Mouse (Mus musculus) C2C12 (cell line): ENCODE results near the gene E2f1.

Experiments
- CTCF ChIP-seq: IDR thresholded peaks from one replicate; pipeline ENCODE4 v1.5.1; 2011; ENCODE audit not compliant: control insufficient read depth, insufficient read depth, insufficient read length
- MAX ChIP-seq: IDR thresholded peaks from one replicate; pipeline ENCODE4 v1.6.1; 2011; ENCODE audit warnings: mild to moderate bottlenecking, control low read depth
- MYOD1 ChIP-seq: IDR thresholded peaks from one replicate; pipeline ENCODE4 v1.6.1; 2011; ENCODE audit warnings: low read depth; ENCODE audit not compliant: control insufficient read depth, insufficient read length
- MYOG ChIP-seq: IDR thresholded peaks from one replicate; pipeline ENCODE4 v1.6.1; 2011; ENCODE audit not compliant: control insufficient read depth, insufficient read length; ENCODE audit errors: extremely low read depth

DNA sequence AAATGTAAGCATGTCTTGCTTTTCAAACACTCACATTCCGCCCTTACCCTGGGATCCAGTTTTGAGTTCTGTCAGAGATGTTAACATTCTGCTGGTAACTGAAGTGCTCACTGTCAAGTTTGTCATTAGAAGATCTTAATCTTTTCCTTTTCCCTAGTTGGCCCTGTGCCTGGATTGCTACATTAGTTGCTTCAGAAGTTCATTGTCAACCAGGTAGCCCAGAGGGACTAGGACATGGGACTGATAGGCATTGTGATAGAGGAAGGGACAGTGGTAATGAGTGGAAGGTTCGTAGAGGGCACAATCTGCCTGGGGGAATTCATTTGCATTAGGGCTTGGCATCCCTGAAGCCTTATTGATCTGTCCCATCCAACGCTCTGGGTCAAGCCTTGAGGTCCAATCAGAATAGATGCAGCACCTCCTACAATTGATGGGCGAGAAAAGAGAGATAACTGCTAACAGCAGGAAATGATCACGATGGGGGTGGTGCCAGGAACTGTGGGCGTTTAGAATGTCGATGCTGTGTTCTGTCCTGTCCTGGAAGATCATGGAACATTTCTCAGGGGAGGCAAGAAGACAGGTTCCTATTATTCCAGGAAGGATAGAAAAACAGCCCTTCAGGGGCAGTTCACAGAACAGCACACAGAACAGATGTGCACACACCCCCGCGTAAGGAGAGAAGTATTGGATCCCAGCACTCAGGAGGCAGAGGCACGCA lies 39.5 kb upstream of the E2f1 start:
- TF ChIP-seq CTCF, result no peak
- TF ChIP-seq MYOD1, result no peak
- no peak for TF ChIP-seq MAX
- no peak for TF ChIP-seq MYOG
